Mouse (Mus musculus) cerebellum, adult 18-20 months (tissue): ENCODE measurements at regions not wholly inside any gene's neighbourhood (a gene's known extent, or its start where the extent isn't known, plus 50 kb on each side); places are given as distances from the start of the nearest gene placed in this dataset.

Experiments used
- DNase-seq, 2 experiments: peaks; one replicate each; pipeline ENCODE4 v3.0.0; 2021

DNA sequence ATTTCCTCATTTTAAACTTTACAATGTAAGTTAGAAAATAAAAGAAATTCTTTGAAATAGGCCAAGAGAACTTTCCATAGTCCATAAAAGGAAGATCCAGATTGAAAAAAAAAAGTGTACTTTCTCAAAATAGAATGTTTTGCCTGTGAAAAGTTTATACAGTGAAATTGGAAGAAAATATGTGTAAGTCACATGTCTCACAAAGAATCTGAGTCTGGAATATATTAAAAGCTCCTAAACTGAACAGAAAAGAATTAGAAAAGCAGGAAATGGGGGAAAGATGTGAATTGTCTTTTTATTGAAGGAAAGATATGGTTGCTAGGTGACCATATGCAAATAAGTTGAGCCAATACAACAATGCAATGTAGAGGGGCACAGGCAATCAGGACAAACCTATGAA lies 197.7 kb upstream of the Gm20594 start:
- no peak for DNase-seq

DNA sequence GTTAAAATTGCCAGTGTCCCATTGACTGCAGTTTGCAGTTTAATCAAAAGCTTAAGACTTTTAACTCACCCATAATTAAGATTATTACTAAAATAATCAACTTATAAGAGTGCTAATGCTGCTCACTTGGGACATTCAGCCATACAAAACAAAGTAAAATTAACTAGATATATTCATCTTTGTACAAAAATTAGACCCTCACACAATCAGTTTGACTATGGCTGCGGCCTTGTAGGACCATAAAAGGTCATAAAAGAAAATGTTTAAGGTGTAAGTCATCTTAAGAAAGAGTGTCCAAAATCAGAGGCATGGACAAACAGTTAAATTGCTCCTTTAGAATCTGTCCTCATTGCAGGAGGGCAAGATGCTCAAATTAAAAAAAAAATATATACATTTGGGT lies 186.0 kb upstream of the Gm20594 start:
- peak in 1 of 2 experiments; percentile 5 for DNase-seq

DNA sequence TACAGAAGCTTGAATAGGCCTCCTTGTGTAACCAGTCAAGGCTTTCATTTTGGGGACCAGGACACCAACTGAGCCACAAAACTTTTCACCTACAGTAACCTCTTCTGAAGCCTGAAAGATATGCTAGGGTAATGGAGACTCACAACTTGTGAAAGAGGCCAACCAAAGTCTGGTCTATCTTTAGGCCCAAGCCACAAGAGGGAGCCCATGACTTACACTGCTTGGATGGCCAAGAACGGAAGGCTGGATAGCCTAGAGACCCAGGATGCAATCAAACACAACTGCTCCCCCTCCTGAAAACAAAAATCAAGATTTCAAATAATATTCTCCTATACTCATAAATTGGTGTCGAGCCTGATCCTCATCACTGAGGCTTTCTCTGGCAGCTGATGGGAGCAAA lies 166.4 kb upstream of the Gm20594 start:
- DNase-seq = no peak
